Mouse (Mus musculus): Measurements from ENCODE around the gene Dop1a.

- TF ChIP-seq CTCF (IDR thresholded peaks at IDR 0.05; ENCODE audit: low read depth) (no peak), EP300 (optimal IDR thresholded peaks at IDR 0.05) (no peak)
Measured at GRCm38 (mm10) chr9:86507437-86507836, 40.5 kb downstream of the Dop1a start.
